Mouse (Mus musculus): Measurements from ENCODE around the gene Suv39h1. TPM values are rescaled to one million over a fixed set of nuclear protein-coding genes. Genes with fewer than 3 reads are reported as not detected.
"Not testable (repeated sequence)": the region's sequence is repeated elsewhere in the genome, so short reads cannot be mapped to it uniquely, and the experiment has no call there.

Suv39h1 gene
- total and polyA plus RNA-seq, 3 experiments = 3.6 to 4.6 (median 3.9) TPM

- no peaks in the 10 kb centered on the region for H3K27me3 ChIP-seq (ENCODE audit: control insufficient read depth, insufficient read depth, low read length)
- H3K4me3 ChIP-seq = no peak overlapping the region
- 92% methylated on average over 1 of the region's 1 CpGs for WGBS
- no peak for TF ChIP-seq EP300 (IDR thresholded peaks at IDR 0.05; ENCODE audit: insufficient read depth, low read depth, low read length)
- no peak for TF ChIP-seq CTCF (IDR thresholded peaks at IDR 0.05)
- no peak for TF ChIP-seq POLR2A (IDR thresholded peaks at IDR 0.05; ENCODE audit: insufficient read depth, low read depth, low read length)
- H3K79me2 ChIP-seq (replicated peaks; ENCODE audit: control insufficient read depth, insufficient read depth, low read length) = no peaks in the 10 kb centered on the region
- no peak overlapping the region for H3K27ac ChIP-seq
- no peaks in the 10 kb centered on the region for H3K36me3 ChIP-seq (ENCODE audit: control insufficient read depth, insufficient read depth, low read length)
- intact Hi-C loops (cut with DNase I) = no loop called here
- H3K9ac ChIP-seq (ENCODE audit: low read depth, low read length) = no peak overlapping the region
- no peak for DNase-seq
- H3K4me1 ChIP-seq (ENCODE audit: control insufficient read depth, insufficient read depth, low read length) = no peaks in the 10 kb centered on the region
These were observed 5.4 kb downstream of the Suv39h1 start for GRCm38 (mm10) chrX:8069166-8069565.

GRCm38 (mm10) chrX:8051044-8051781, 23.3 kb downstream of the Suv39h1 start:
- H3K27ac ChIP-seq; H3K4me3 ChIP-seq; H3K36me3 ChIP-seq (ENCODE audit: control insufficient read depth, insufficient read depth, low read length); H3K27me3 ChIP-seq (ENCODE audit: control insufficient read depth, insufficient read depth, low read length); intact Hi-C loops (cut with DNase I); H3K9ac ChIP-seq (ENCODE audit: low read depth, low read length); H3K79me2 ChIP-seq (replicated peaks; ENCODE audit: control insufficient read depth, insufficient read depth, low read length); H3K4me1 ChIP-seq (ENCODE audit: control insufficient read depth, insufficient read depth, low read length); DNase-seq: not testable (repeated sequence)
- WGBS = 76% methylated on average over 8 of the region's 8 CpGs

GRCm38 (mm10) chrX:8033009-8033408, 41.6 kb downstream of the Suv39h1 start:
- WGBS = 59% methylated on average over 1 of the region's 1 CpGs
- no peak overlapping the region for H3K9ac ChIP-seq (ENCODE audit: low read depth, low read length)
- H3K36me3 ChIP-seq (ENCODE audit: control insufficient read depth, insufficient read depth, low read length) = no peaks in the 10 kb centered on the region
- DNase-seq = no peak
- TF ChIP-seq EP300 (IDR thresholded peaks at IDR 0.05; ENCODE audit: insufficient read depth, low read depth, low read length) (no peak), POLR2A (IDR thresholded peaks at IDR 0.05; ENCODE audit: insufficient read depth, low read depth, low read length) (no peak), CTCF (IDR thresholded peaks at IDR 0.05) (no peak)
- H3K4me1 ChIP-seq (ENCODE audit: control insufficient read depth, insufficient read depth, low read length) = no peaks in the 10 kb centered on the region
- intact Hi-C loops (cut with DNase I) = no loop called here
- H3K27me3 ChIP-seq (ENCODE audit: control insufficient read depth, insufficient read depth, low read length) = no peaks in the 10 kb centered on the region
- H3K79me2 ChIP-seq (replicated peaks; ENCODE audit: control insufficient read depth, insufficient read depth, low read length) = no peaks in the 10 kb centered on the region
- no peak overlapping the region for H3K27ac ChIP-seq
- H3K4me3 ChIP-seq = no peak overlapping the region

- Histone ChIP-seq H3K9ac (ENCODE audit: low read depth, low read length) (no peak overlapping the region), H3K36me3 (ENCODE audit: control insufficient read depth, insufficient read depth, low read length) (no peaks in the 10 kb centered on the region), H3K79me2 (replicated peaks; ENCODE audit: control insufficient read depth, insufficient read depth, low read length) (no peaks in the 10 kb centered on the region), H3K27ac (no peak overlapping the region), H3K4me1 (ENCODE audit: control insufficient read depth, insufficient read depth, low read length) (no peaks in the 10 kb centered on the region), H3K27me3 (ENCODE audit: control insufficient read depth, insufficient read depth, low read length) (no peaks in the 10 kb centered on the region), H3K4me3 (no peak overlapping the region)
- 41% methylated on average over 4 of the region's 4 CpGs for WGBS
- TF ChIP-seq POLR2A (IDR thresholded peaks at IDR 0.05; ENCODE audit: insufficient read depth, low read depth, low read length) (no peak), CTCF (IDR thresholded peaks at IDR 0.05) (no peak), EP300 (IDR thresholded peaks at IDR 0.05; ENCODE audit: insufficient read depth, low read depth, low read length) (no peak)
- DNase-seq = no peak
- intact Hi-C loops (cut with DNase I) = no loop called here
These were observed 47.7 kb downstream of the Suv39h1 start for GRCm38 (mm10) chrX:8026811-8027210.

GRCm38 (mm10) chrX:8024795-8025194, 49.8 kb downstream of the Suv39h1 start:
- H3K4me3 ChIP-seq = no peak overlapping the region
- WGBS = 65% methylated on average over 2 of the region's 2 CpGs
- H3K4me1 ChIP-seq (ENCODE audit: control insufficient read depth, insufficient read depth, low read length) = no peaks in the 10 kb centered on the region

GRCm38 (mm10) chrX:8020111-8020778, 54.3 kb downstream of the Suv39h1 start:
- H3K36me3 ChIP-seq (ENCODE audit: control insufficient read depth, insufficient read depth, low read length) = no peaks in the 10 kb centered on the region
- 83% methylated on average over 2 of the region's 2 CpGs for WGBS
- H3K4me1 ChIP-seq (ENCODE audit: control insufficient read depth, insufficient read depth, low read length) = no peaks in the 10 kb centered on the region
- DNase-seq = no peak
- H3K27ac ChIP-seq = no peak overlapping the region
- H3K9ac ChIP-seq (ENCODE audit: low read depth, low read length) = no peak overlapping the region
- no peaks in the 10 kb centered on the region for H3K79me2 ChIP-seq (replicated peaks; ENCODE audit: control insufficient read depth, insufficient read depth, low read length)
- intact Hi-C loops (cut with DNase I) = no loop called here
- H3K27me3 ChIP-seq (ENCODE audit: control insufficient read depth, insufficient read depth, low read length) = no peaks in the 10 kb centered on the region
- no peak for TF ChIP-seq EP300 (IDR thresholded peaks at IDR 0.05; ENCODE audit: insufficient read depth, low read depth, low read length)
- TF ChIP-seq CTCF (IDR thresholded peaks at IDR 0.05) = peak; percentile 34
- H3K4me3 ChIP-seq = no peak overlapping the region

More at GRCm38 (mm10) chrX:8024795-8025194, 49.8 kb downstream of the Suv39h1 start:
- intact Hi-C loops (cut with DNase I) = no loop called here
- H3K36me3 ChIP-seq (ENCODE audit: control insufficient read depth, insufficient read depth, low read length) = no peaks in the 10 kb centered on the region
- H3K27ac ChIP-seq = no peak overlapping the region
- no peak overlapping the region for H3K9ac ChIP-seq (ENCODE audit: low read depth, low read length)
- no peak for DNase-seq
- no peaks in the 10 kb centered on the region for H3K79me2 ChIP-seq (replicated peaks; ENCODE audit: control insufficient read depth, insufficient read depth, low read length)
- H3K27me3 ChIP-seq (ENCODE audit: control insufficient read depth, insufficient read depth, low read length) = no peaks in the 10 kb centered on the region
- TF ChIP-seq CTCF (IDR thresholded peaks at IDR 0.05) = 0 out of 2 replicates have a peak, but pooled peaks have one; percentile 5
- TF ChIP-seq POLR2A (IDR thresholded peaks at IDR 0.05; ENCODE audit: insufficient read depth, low read depth, low read length) = no peak

All from heart, adult 2 months (tissue).